Mouse (Mus musculus) embryonic facial prominence, embryonic 12.5 days (tissue): ENCODE data around the gene Clec2e. TPM values are rescaled to one million over a fixed set of nuclear protein-coding genes. Genes with fewer than 3 reads are reported as not detected.
"Not testable (repeated sequence)": the region's sequence is repeated elsewhere in the genome, so short reads cannot be mapped to it uniquely, and the experiment has no call there.

Experiments used
- ATAC-seq: fragments of 200-750 bp; cut with Nextera tagmentation; 2 replicates; pipeline ENCODE4 v1.8.0; 2017; ENCODE audit not compliant: insufficient number of reproducible peaks, insufficient read depth, low FRiP score, low TSS enrichment
- H3K27ac ChIP-seq: fragments of 300-500 bp; sonication (generic); 2 replicates; pipeline ENCODE4 v1.5.1; 2016; ENCODE audit warnings: mild to moderate bottlenecking
- H3K27me3 ChIP-seq: fragments of 300-500 bp; sonication (generic); 2 replicates; pipeline ENCODE4 v1.6.1; 2016; ENCODE audit warnings: mild to moderate bottlenecking, moderate library complexity
- H3K36me3 ChIP-seq: fragments of 300-500 bp; sonication (generic); 2 replicates; pipeline ENCODE4 v1.6.1; 2016; ENCODE audit warnings: mild to moderate bottlenecking
- H3K4me1 ChIP-seq: fragments of 300-500 bp; sonication (generic); 2 replicates; pipeline ENCODE4 v1.6.1; 2016
- H3K4me2 ChIP-seq: fragments of 300-500 bp; sonication (generic); replicated peaks from 2 replicates; pipeline ENCODE4 v1.6.1; 2016; ENCODE audit warnings: mild to moderate bottlenecking, moderate library complexity
- H3K4me3 ChIP-seq: fragments of 300-500 bp; sonication (generic); 2 replicates; pipeline ENCODE4 v1.5.1; 2016; ENCODE audit warnings: mild to moderate bottlenecking
- H3K9ac ChIP-seq: fragments of 300-500 bp; sonication (generic); 2 replicates; pipeline ENCODE4 v1.6.1; 2016; ENCODE audit warnings: mild to moderate bottlenecking, moderate library complexity
- H3K9me3 ChIP-seq: fragments of 300-500 bp; sonication (generic); 2 replicates; pipeline ENCODE4 v1.6.1; 2016; ENCODE audit warnings: mild to moderate bottlenecking, moderate library complexity
- WGBS: fragments of 180-500 bp; shearing (Covaris S2); methylation state at CpG from one replicate; pipeline ENCODE4 v1.1.7; 2016; 5-methylcytosine and 5-hydroxymethylcytosine counted together
- polyA plus RNA-seq: library from polyadenylated mRNA; unstranded; fragments of >200 nt; fragmentation: Nextera tagmentation; extraction: Ambion mirVana; gene quantifications from 2 replicates; pipeline ENCODE4 v1.2.1, GENCODE M21; 2016

The Clec2e gene
- polyA plus RNA-seq, 1 experiment from 2014 or later: not detected

DNA sequence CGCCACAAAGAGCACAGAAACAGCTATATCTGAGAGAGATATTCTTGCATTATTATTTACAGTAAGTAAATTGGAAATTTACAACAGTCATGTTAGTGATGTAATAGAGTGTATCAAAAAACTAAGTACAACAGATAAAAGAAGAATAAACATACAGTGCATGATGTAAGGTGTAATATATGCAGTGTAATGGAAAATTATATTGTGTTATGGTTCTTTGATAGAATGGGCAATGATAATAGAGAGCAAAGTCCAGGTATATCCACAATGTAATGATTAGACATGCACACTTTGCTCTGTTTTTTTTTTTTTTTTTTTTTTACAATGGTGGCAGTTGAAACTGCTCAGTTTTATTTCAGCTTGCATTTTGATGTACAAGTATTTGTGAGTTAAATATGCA is 891 bp upstream of the Clec2e start:
- H3K27me3 ChIP-seq: no peaks in the 10 kb centered on the region
- H3K4me2 ChIP-seq: no peak overlapping the region
- 79% methylated on average over 1 of the region's 1 CpGs for WGBS
- ATAC-seq: no peak
- H3K27ac ChIP-seq: no peak overlapping the region
- no peaks in the 10 kb centered on the region for H3K4me1 ChIP-seq
- no peaks in the 10 kb centered on the region for H3K9me3 ChIP-seq
- no peaks in the 10 kb centered on the region for H3K36me3 ChIP-seq
- no peak overlapping the region for H3K9ac ChIP-seq
- H3K4me3 ChIP-seq: no peak overlapping the region

DNA sequence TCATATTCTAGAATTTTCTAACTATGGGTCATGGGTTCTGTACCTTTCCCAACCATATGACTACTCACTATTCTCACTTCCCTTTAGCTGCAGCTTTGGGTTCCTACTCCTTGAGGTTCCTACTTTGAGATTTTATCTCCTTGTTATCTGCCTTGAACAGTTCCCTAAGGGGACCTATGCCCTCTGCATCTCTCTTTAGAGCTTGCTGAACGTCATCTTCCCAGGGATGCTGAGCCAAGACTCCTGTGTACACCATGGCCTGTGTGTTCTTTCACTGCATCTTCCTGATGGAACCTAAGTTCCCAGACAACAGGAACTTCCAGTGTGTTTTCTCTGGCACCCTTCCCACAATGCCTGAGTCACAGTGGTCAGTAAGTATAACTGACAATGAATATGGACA is 2.8 kb downstream of the Clec2e start:
- Histone ChIP-seq H3K4me3 (no peak overlapping the region), H3K36me3 (no peaks in the 10 kb centered on the region), H3K27me3 (no peaks in the 10 kb centered on the region), H3K27ac (no peak overlapping the region), H3K9me3 (no peaks in the 10 kb centered on the region), H3K9ac (no peak overlapping the region), H3K4me1 (no peaks in the 10 kb centered on the region), H3K4me2 (no peak overlapping the region)
- no peak for ATAC-seq
- 53% methylated on average over 1 of the region's 1 CpGs for WGBS

DNA sequence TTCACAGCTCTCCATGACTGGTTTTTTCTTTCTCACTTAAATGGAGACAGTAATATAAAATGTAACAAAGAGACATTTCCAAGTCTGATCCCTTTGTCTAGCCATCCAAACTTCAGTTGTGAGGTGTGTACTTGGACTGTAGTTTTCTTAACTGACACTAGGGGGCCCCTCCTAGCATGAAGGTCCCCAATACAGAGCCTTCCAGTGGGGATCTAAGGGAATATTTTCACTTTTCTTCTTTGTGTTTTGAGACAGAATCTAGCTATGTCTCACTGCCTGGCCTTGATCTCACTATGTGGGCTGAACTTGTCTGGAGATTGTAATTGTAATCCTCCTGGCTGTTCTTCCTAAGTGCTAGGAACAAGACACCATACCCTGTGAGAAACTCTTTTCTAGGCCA is 5.5 kb downstream of the Clec2e start:
- H3K27me3 ChIP-seq: no peaks in the 10 kb centered on the region
- H3K9me3 ChIP-seq: no peaks in the 10 kb centered on the region
- H3K4me1 ChIP-seq: no peaks in the 10 kb centered on the region
- no peaks in the 10 kb centered on the region for H3K36me3 ChIP-seq
- no peak overlapping the region for H3K4me2 ChIP-seq
- no peak overlapping the region for H3K27ac ChIP-seq
- no peak for ATAC-seq
- H3K9ac ChIP-seq: no peak overlapping the region
- no peak overlapping the region for H3K4me3 ChIP-seq

DNA sequence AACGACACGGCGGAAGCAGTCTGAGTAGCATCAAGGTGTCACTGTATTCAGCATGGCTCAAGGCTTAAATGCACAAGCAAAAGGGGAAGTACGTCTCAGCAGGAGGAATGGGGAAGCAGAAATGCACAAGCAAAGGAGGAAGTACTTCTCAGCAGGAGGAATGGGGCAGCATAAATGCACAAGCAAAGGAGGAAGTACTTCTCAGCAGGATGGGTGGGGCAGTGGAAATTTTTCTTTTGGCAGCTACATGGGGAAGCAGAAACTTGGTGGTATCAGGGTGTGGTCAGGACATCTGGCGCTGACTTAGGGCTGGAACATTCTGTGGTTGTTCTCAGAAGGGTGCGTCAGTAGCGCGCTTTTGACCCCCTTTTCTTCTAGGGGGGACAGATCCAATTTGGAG is 12.1 kb downstream of the Clec2e start:
- not testable (repeated sequence) for ATAC-seq, H3K27ac ChIP-seq, H3K36me3 ChIP-seq, H3K4me2 ChIP-seq, H3K4me3 ChIP-seq, H3K4me1 ChIP-seq, H3K9ac ChIP-seq, H3K9me3 ChIP-seq, H3K27me3 ChIP-seq
- WGBS: 93% methylated on average over 8 of the region's 8 CpGs

DNA sequence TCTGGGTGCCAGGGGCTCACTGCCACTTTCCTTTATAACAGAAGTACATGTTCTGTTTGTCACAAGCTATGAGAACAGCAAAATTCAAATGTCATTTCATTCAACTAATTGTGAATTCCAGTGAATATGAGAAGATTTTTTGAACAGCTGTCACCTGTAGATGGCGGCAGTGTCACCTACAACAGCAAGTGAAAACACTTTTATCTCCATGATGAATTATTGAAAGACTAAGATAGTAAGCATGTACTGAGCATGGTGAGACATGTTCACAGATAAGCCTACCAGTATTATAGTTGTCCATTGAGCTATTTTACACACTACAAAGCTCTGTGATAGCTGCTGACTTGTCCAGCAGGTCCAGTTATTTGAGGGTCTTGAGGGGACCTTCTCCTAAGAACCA is 12.6 kb downstream of the Clec2e start:
- H3K27ac ChIP-seq: no peak overlapping the region
- WGBS: 86% methylated on average over 1 of the region's 1 CpGs
- H3K36me3 ChIP-seq: no peaks in the 10 kb centered on the region
- H3K9ac ChIP-seq: no peak overlapping the region
- no peak overlapping the region for H3K4me3 ChIP-seq
- H3K4me2 ChIP-seq: no peak overlapping the region
- H3K4me1 ChIP-seq: no peaks in the 10 kb centered on the region
- no peaks in the 10 kb centered on the region for H3K9me3 ChIP-seq
- no peak for ATAC-seq
- no peaks in the 10 kb centered on the region for H3K27me3 ChIP-seq

DNA sequence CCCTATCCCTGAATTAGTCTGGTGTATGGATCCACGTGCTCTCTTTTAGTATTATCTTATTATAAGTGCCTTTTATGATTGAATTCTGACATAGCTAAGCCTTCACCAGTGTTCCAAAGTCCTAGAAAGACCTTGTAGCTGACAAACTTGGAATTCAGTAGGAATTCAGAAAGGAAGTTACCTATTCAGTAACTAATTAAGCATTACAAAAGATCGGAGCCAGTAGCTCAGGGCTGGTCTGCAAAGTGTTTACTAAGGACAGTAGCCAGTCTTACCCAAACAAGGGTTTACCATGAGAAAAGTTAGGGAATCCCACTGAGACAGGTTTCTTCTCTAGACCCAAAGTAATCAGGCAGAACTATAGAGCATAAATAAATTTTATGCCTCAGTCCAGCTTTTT is 14.7 kb downstream of the Clec2e start:
- H3K27me3 ChIP-seq, H3K4me2 ChIP-seq, H3K4me3 ChIP-seq, H3K36me3 ChIP-seq, H3K9me3 ChIP-seq, ATAC-seq, H3K27ac ChIP-seq, H3K9ac ChIP-seq, H3K4me1 ChIP-seq: not testable (repeated sequence)
- 78% methylated on average over 2 of the region's 2 CpGs for WGBS

DNA sequence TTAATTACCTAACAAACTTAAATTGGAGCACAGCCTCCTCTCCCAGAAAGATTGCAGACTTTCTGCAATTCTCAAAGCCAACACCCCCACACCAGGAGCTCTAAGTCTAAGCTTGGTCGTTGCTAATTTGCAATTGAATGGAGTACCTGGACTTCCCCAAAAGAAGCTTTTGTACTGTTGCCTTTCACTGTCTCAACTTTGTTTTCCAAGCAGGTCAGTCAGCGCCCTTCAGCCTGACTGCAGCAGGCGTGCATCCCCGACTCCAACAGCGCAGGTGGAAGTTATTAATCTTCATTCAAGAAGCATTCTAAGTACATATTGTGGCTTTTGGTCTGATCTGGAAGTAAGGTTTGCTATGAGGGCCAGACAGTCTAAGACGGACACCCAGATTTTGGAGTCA is 15.6 kb downstream of the Clec2e start:
- no peak for ATAC-seq
- H3K4me2 ChIP-seq: no peak overlapping the region
- H3K9ac ChIP-seq: no peak overlapping the region
- no peaks in the 10 kb centered on the region for H3K36me3 ChIP-seq
- 84% methylated on average over 6 of the region's 6 CpGs for WGBS
- no peaks in the 10 kb centered on the region for H3K27me3 ChIP-seq
- no peak overlapping the region for H3K4me3 ChIP-seq
- H3K27ac ChIP-seq: no peak overlapping the region
- H3K9me3 ChIP-seq: no peaks in the 10 kb centered on the region
- H3K4me1 ChIP-seq: no peaks in the 10 kb centered on the region

DNA sequence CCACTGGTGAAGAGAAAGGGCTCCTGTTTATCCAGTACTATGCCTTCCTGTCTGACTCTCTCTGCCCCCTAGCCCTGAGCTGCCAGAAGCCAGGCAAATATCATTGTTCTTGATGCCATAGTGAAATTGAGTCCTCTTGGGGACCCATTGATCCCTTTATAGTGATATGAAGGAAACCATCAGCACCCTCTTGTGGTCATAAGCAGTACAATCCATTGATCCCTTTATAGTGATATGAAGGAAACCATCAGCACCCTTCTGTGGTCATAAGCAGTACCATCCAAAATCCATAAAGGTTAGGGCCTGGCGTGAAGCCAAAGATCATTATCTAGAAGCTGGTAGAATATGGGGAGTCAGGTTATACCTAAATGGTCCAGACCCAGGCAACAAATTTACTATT is 33.7 kb downstream of the Clec2e start:
- 59% methylated on average over 1 of the region's 1 CpGs for WGBS
- 0 out of 2 replicates have a peak, but pooled peaks have one; percentile 52 for ATAC-seq

DNA sequence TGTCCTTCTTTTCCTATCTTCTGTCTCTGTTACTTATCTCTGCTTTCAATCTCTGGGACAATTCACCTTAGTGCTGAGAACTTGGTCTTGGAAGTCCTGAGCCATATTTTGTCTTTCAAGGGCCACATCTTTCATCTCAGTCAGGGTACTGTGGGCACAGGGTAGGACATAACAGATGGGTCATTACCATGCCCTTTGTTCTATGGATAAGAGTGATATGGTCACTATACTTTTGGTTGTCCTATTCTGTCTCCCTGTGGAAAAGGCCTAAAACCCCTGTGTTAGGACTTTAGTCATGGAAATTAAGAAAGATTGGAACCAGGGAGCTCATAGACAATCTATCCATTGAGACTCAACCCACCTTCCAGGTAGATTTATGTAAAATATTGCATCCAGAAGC is 34.2 kb downstream of the Clec2e start:
- Histone ChIP-seq H3K27ac (no peak overlapping the region), H3K4me3 (no peak overlapping the region), H3K36me3 (no peaks in the 10 kb centered on the region), H3K4me1 (no peaks in the 10 kb centered on the region), H3K27me3 (no peaks in the 10 kb centered on the region), H3K4me2 (no peak overlapping the region), H3K9me3 (no peaks in the 10 kb centered on the region), H3K9ac (no peak overlapping the region)
- no peak for ATAC-seq

More for the DNA sequence above, 33.7 kb downstream of the Clec2e start:
- Histone ChIP-seq H3K4me1 (no peaks in the 10 kb centered on the region), H3K27me3 (no peaks in the 10 kb centered on the region), H3K36me3 (no peaks in the 10 kb centered on the region), H3K4me2 (no peak overlapping the region), H3K9ac (no peak overlapping the region), H3K4me3 (no peak overlapping the region), H3K27ac (no peak overlapping the region), H3K9me3 (no peaks in the 10 kb centered on the region)

DNA sequence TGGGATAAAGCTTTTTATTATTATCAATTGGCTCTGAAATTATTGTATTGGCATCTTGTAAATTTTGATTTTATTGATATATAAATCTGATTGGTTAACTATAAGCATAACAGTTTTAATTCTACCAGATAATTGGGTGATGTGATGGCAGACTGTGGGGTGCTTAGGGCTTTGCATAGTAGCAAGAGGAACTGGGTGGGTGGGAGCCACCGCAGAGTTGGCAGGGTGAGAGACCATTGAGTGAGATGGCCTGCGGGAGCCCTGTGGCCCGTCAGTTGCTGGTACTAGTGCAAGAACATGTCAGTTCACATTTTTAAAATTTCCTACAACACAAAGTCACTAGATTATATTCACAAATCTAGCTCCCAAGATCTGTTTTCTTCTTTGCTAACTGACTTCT is 34.9 kb downstream of the Clec2e start:
- Histone ChIP-seq H3K4me3 (no peak overlapping the region), H3K4me2 (no peak overlapping the region), H3K9me3 (no peaks in the 10 kb centered on the region), H3K4me1 (no peaks in the 10 kb centered on the region), H3K9ac (no peak overlapping the region), H3K27ac (no peak overlapping the region), H3K27me3 (no peaks in the 10 kb centered on the region), H3K36me3 (no peaks in the 10 kb centered on the region)
- no peak for ATAC-seq
- 86% methylated on average over 3 of the region's 3 CpGs for WGBS

DNA sequence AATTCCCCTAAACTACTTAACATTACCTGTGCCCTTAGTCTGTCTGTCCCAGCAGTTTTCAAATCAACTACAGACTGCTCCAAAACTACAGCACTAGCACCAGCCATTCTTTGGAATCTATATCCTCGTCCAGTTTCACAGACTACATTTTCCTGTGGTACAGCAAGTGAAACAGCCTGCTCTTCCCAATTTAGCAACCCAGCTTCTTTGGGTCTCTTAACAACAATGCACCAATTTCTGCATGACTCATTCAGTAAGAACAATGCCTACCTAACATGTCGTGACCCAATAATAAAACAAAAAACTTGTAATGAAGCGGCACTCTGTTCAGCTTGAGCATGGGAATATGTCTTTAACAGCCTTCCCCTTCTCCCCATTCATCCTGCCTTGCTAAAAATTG is 35.3 kb downstream of the Clec2e start:
- no peaks in the 10 kb centered on the region for H3K4me1 ChIP-seq
- H3K9me3 ChIP-seq: no peaks in the 10 kb centered on the region
- no peak for ATAC-seq
- H3K9ac ChIP-seq: no peak overlapping the region
- WGBS: 76% methylated on average over 3 of the region's 3 CpGs
- no peaks in the 10 kb centered on the region for H3K27me3 ChIP-seq
- H3K36me3 ChIP-seq: no peaks in the 10 kb centered on the region
- no peak overlapping the region for H3K4me3 ChIP-seq
- no peak overlapping the region for H3K4me2 ChIP-seq
- H3K27ac ChIP-seq: no peak overlapping the region

DNA sequence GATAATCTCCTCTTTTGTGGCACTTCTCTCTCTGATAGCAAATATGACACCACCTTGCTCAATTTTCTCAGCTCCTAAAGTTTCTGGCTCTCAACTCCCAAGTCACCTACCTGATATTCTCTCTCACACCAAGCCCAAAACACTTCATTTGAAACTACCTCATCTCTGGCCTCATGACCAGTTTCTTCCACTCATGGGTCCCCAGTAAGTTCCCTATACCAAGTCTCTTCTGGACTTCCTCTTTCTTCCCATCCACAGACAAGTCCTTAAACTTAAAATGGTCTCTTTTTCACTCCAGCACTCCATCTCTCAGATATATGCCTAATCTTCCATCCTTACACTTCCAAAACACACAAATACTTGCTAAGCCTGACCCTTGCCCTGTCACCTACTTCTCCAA is 42.7 kb downstream of the Clec2e start:
- H3K27me3 ChIP-seq: no peaks in the 10 kb centered on the region
- H3K4me1 ChIP-seq: no peaks in the 10 kb centered on the region
- H3K4me3 ChIP-seq: no peak overlapping the region
- H3K9me3 ChIP-seq: no peaks in the 10 kb centered on the region
- no peak overlapping the region for H3K4me2 ChIP-seq
- H3K9ac ChIP-seq: no peak overlapping the region
- H3K36me3 ChIP-seq: no peaks in the 10 kb centered on the region
- no peak for ATAC-seq
- no peak overlapping the region for H3K27ac ChIP-seq

DNA sequence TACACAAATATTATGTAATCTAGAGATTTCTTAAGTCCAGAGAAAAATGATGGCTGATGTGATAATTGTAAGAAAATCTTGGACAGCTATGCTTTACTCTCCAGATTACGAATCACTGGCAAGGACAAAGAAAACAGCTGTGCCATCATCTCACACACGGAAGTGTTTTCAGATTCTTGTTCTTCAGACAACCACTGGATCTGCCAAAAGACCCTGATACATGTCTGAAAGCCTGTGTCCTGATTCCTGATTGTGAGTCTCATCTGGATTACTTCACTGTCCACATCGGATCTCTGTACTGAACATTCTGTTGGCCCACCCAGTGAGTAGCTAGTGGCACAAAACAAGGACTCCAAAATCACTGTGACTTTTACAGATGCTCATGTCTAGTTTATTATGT is 44.5 kb downstream of the Clec2e start:
- ATAC-seq: no peak
- 85% methylated on average over 3 of the region's 3 CpGs for WGBS
- H3K9me3 ChIP-seq: no peaks in the 10 kb centered on the region
- H3K9ac ChIP-seq: no peak overlapping the region
- no peak overlapping the region for H3K4me3 ChIP-seq
- no peak overlapping the region for H3K27ac ChIP-seq
- H3K4me2 ChIP-seq: no peak overlapping the region
- H3K27me3 ChIP-seq: no peaks in the 10 kb centered on the region
- H3K36me3 ChIP-seq: no peaks in the 10 kb centered on the region
- no peaks in the 10 kb centered on the region for H3K4me1 ChIP-seq
